Mouse (Mus musculus) kidney, embryonic 15.5 days (tissue): ENCODE measurements around the gene Gm13030. TPM values are rescaled to one million over a fixed set of nuclear protein-coding genes. Genes with fewer than 3 reads are reported as not detected.
"Not testable (repeated sequence)": the region's sequence is repeated elsewhere in the genome, so short reads cannot be mapped to it uniquely, and the experiment has no call there.

Experiments used
- ATAC-seq: fragments of 200-750 bp; cut with Nextera tagmentation; replicated peaks from 2 replicates; pipeline ENCODE4 v1.8.0; 2017; ENCODE audit warnings: moderate TSS enrichment; ENCODE audit not compliant: low FRiP score
- H3K27ac ChIP-seq: fragments of 300-500 bp; sonication (generic); 2 replicates; pipeline ENCODE4 v1.5.1; 2015; ENCODE audit warnings: mild to moderate bottlenecking, inconsistent platforms
- H3K27me3 ChIP-seq: fragments of 300-500 bp; sonication (generic); 2 replicates; pipeline ENCODE4 v1.6.1; 2015; ENCODE audit warnings: inconsistent platforms
- H3K36me3 ChIP-seq: fragments of 300-500 bp; sonication (generic); 2 replicates; pipeline ENCODE4 v1.6.1; 2015; ENCODE audit warnings: inconsistent platforms
- H3K4me1 ChIP-seq: fragments of 300-500 bp; sonication (generic); 2 replicates; pipeline ENCODE4 v1.6.1; 2015; ENCODE audit warnings: inconsistent platforms
- H3K4me2 ChIP-seq: fragments of 300-500 bp; sonication (generic); 2 replicates; pipeline ENCODE4 v1.6.1; 2015; ENCODE audit warnings: moderate library complexity, mild to moderate bottlenecking, inconsistent platforms
- H3K4me3 ChIP-seq: fragments of 300-500 bp; sonication (generic); replicated peaks from 2 replicates; pipeline ENCODE4 v1.5.1; 2015; ENCODE audit warnings: mild to moderate bottlenecking, inconsistent platforms
- H3K9ac ChIP-seq: fragments of 300-500 bp; sonication (generic); 2 replicates; pipeline ENCODE4 v1.6.1; 2015; ENCODE audit warnings: mild to moderate bottlenecking, inconsistent platforms
- H3K9me3 ChIP-seq: fragments of 300-500 bp; sonication (generic); replicated peaks from 2 replicates; pipeline ENCODE4 v1.6.1; 2016; ENCODE audit warnings: inconsistent platforms
- WGBS: fragments of 180-500 bp; shearing (Covaris S2); methylation state at CpG from one replicate; pipeline ENCODE4 v1.1.7; 2015; ENCODE audit warnings: mixed read lengths; 5-methylcytosine and 5-hydroxymethylcytosine counted together
- polyA plus RNA-seq: library from polyadenylated mRNA; unstranded; fragments of >200 nt; fragmentation: Nextera tagmentation; extraction: Ambion mirVana; gene quantifications from 2 replicates; pipeline ENCODE4 v1.2.1, GENCODE M21; 2015

Gene Gm13030
- polyA plus RNA-seq, result not detected in 2 replicates

- Histone ChIP-seq H3K9ac (no peak within 1 kb of the TSS), H3K9me3 (no peaks in the 10 kb centered on the region), H3K4me1 (peaks cover 11% of the 10 kb centered on the region), H3K27ac (no peak within 1 kb of the TSS), H3K4me3 (no peak within 1 kb of the TSS), H3K27me3 (no peaks in the 10 kb centered on the region), H3K4me2 (no peak within 1 kb of the TSS), H3K36me3 (no peaks in the 10 kb centered on the region)
- WGBS, result 80% methylated on average over 6 of the region's 6 CpGs
- ATAC-seq, result no peak
Measured at GRCm38 (mm10) chr4:138873864-138874263, at the start of gene Gm13030. Gene Gm13030, minus strand, starts transcription at chr4:138873964.

- peak; percentile 36; the same call in 1 of the 2 replicates for ATAC-seq
- 1% methylated on average over 11 of the region's 11 CpGs for WGBS
- no peaks in the 10 kb centered on the region for H3K36me3 ChIP-seq
- no peak overlapping the region for H3K27ac ChIP-seq
- no peaks in the 10 kb centered on the region for H3K9me3 ChIP-seq
- H3K27me3 ChIP-seq, result peaks cover 14% of the 10 kb centered on the region
- peak overlapping the region; percentile 56 for H3K4me2 ChIP-seq
- H3K4me1 ChIP-seq, result peaks cover 11% of the 10 kb centered on the region
- H3K9ac ChIP-seq, result no peak overlapping the region
- peak overlapping the region; percentile 28 for H3K4me3 ChIP-seq
Measured at GRCm38 (mm10) chr4:138922131-138922459, 48.3 kb upstream of the Gm13030 start.

GRCm38 (mm10) chr4:138921254-138922130 is 47.7 kb upstream of the Gm13030 start:
- Histone ChIP-seq H3K4me1 (peaks cover 11% of the 10 kb centered on the region), H3K9ac (no peak overlapping the region), H3K36me3 (no peaks in the 10 kb centered on the region), H3K9me3 (no peaks in the 10 kb centered on the region), H3K4me2 (peak overlapping the region; percentile 56), H3K27ac (no peak overlapping the region), H3K27me3 (peaks cover 14% of the 10 kb centered on the region), H3K4me3 (peak overlapping the region; percentile 28)
- WGBS, result 39% methylated on average over 20 of the region's 20 CpGs
- ATAC-seq, result no peak

GRCm38 (mm10) chr4:138917282-138917681 is 43.5 kb upstream of the Gm13030 start:
- Histone ChIP-seq H3K4me3 (no peak overlapping the region), H3K9ac (no peak overlapping the region), H3K27ac (no peak overlapping the region), H3K9me3 (no peaks in the 10 kb centered on the region), H3K4me2 (no peak overlapping the region), H3K27me3 (peaks cover 9% of the 10 kb centered on the region; the same call in 1 of the 2 replicates), H3K4me1 (peaks cover 20% of the 10 kb centered on the region), H3K36me3 (no peaks in the 10 kb centered on the region)
- no peak for ATAC-seq
- 84% methylated on average over 9 of the region's 9 CpGs for WGBS

- under 1% methylated on average over 39 of the region's 39 CpGs for WGBS
Measured at GRCm38 (mm10) chr4:138913797-138914196, 40.0 kb upstream of the Gm13030 start, which contains the start of gene Otud3. Gene Otud3, minus strand, starts transcription at chr4:138913945.

GRCm38 (mm10) chr4:138913141-138913787 is 39.5 kb upstream of the Gm13030 start:
- H3K9me3 ChIP-seq, result no peaks in the 10 kb centered on the region
- H3K27me3 ChIP-seq, result no peaks in the 10 kb centered on the region
- peak overlapping the region; percentile 96 for H3K4me2 ChIP-seq
- H3K36me3 ChIP-seq, result peaks cover 23% of the 10 kb centered on the region
- peak; percentile 63 for ATAC-seq
- peak overlapping the region; percentile 64 for H3K27ac ChIP-seq
- peak overlapping the region; percentile 94 for H3K4me3 ChIP-seq
- WGBS, result under 1% methylated on average over 52 of the region's 52 CpGs
- peaks cover 11% of the 10 kb centered on the region for H3K4me1 ChIP-seq
- H3K9ac ChIP-seq, result peak overlapping the region; percentile 90

More at GRCm38 (mm10) chr4:138913797-138914196, 40.0 kb upstream of the Gm13030 start, which contains the start of gene Otud3:
- H3K4me1 ChIP-seq, result peaks cover 11% of the 10 kb centered on the region
- H3K4me3 ChIP-seq, result peak within 1 kb of the TSS; percentile 94
- no peaks in the 10 kb centered on the region for H3K27me3 ChIP-seq
- H3K9ac ChIP-seq, result peak within 1 kb of the TSS; percentile 90
- peak within 1 kb of the TSS; percentile 96 for H3K4me2 ChIP-seq
- H3K9me3 ChIP-seq, result no peaks in the 10 kb centered on the region
- peaks cover 22% of the 10 kb centered on the region for H3K36me3 ChIP-seq
- peak within 1 kb of the TSS; percentile 64 for H3K27ac ChIP-seq
- peak; percentile 93 for ATAC-seq

GRCm38 (mm10) chr4:138905624-138906337 is 32.0 kb upstream of the Gm13030 start:
- H3K9me3 ChIP-seq, result no peaks in the 10 kb centered on the region
- ATAC-seq, result no peak
- WGBS, result 94% methylated on average over 18 of the region's 18 CpGs
- H3K4me3 ChIP-seq, result no peak overlapping the region
- no peak overlapping the region for H3K27ac ChIP-seq
- no peak overlapping the region for H3K9ac ChIP-seq
- H3K4me1 ChIP-seq, result no peaks in the 10 kb centered on the region
- H3K4me2 ChIP-seq, result no peak overlapping the region
- peaks cover 90% of the 10 kb centered on the region for H3K36me3 ChIP-seq
- no peaks in the 10 kb centered on the region for H3K27me3 ChIP-seq

- H3K27me3 ChIP-seq, result no peaks in the 10 kb centered on the region
- no peak overlapping the region for H3K4me2 ChIP-seq
- H3K36me3 ChIP-seq, result peaks cover 94% of the 10 kb centered on the region
- no peaks in the 10 kb centered on the region for H3K9me3 ChIP-seq
- H3K4me1 ChIP-seq, result no peaks in the 10 kb centered on the region
- ATAC-seq, result no peak
- no peak overlapping the region for H3K27ac ChIP-seq
- no peak overlapping the region for H3K4me3 ChIP-seq
- no peak overlapping the region for H3K9ac ChIP-seq
- 72% methylated on average over 7 of the region's 7 CpGs for WGBS
Measured at GRCm38 (mm10) chr4:138899361-138899760, 25.6 kb upstream of the Gm13030 start.

- not testable (repeated sequence) for H3K4me3 ChIP-seq, H3K9ac ChIP-seq, H3K4me1 ChIP-seq, H3K27me3 ChIP-seq, H3K4me2 ChIP-seq, H3K9me3 ChIP-seq, H3K27ac ChIP-seq, ATAC-seq
- 85% methylated on average over 11 of the region's 11 CpGs for WGBS
- peaks cover 65% of the 10 kb centered on the region for H3K36me3 ChIP-seq
Measured at GRCm38 (mm10) chr4:138893789-138894188, 20.0 kb upstream of the Gm13030 start.

GRCm38 (mm10) chr4:138892655-138893054 is 18.9 kb upstream of the Gm13030 start:
- Histone ChIP-seq H3K9me3 (no peaks in the 10 kb centered on the region), H3K27me3 (no peaks in the 10 kb centered on the region), H3K4me3 (no peak overlapping the region), H3K36me3 (peaks cover 53% of the 10 kb centered on the region), H3K4me1 (no peaks in the 10 kb centered on the region), H3K4me2 (no peak overlapping the region), H3K9ac (no peak overlapping the region), H3K27ac (no peak overlapping the region)
- WGBS, result 59% methylated on average over 6 of the region's 6 CpGs
- no peak for ATAC-seq

- no peak for ATAC-seq
- H3K4me1 ChIP-seq, result no peaks in the 10 kb centered on the region
Measured at GRCm38 (mm10) chr4:138889635-138890034, 15.9 kb upstream of the Gm13030 start.

More at GRCm38 (mm10) chr4:138889635-138890034, 15.9 kb upstream of the Gm13030 start:
- Histone ChIP-seq H3K9ac (no peak overlapping the region), H3K4me3 (no peak overlapping the region), H3K9me3 (no peaks in the 10 kb centered on the region), H3K27ac (no peak overlapping the region), H3K36me3 (peaks cover 24% of the 10 kb centered on the region), H3K27me3 (no peaks in the 10 kb centered on the region), H3K4me2 (no peak overlapping the region)
- WGBS, result 75% methylated on average over 8 of the region's 8 CpGs
